Mouse (Mus musculus): ENCODE measurements around the gene Foxb2. TPM values are rescaled to one million over a fixed set of nuclear protein-coding genes. Genes with fewer than 3 reads are reported as not detected.

The Foxb2 gene
- polyA plus RNA-seq, 1 experiment from 2014 or later: not detected

DNA sequence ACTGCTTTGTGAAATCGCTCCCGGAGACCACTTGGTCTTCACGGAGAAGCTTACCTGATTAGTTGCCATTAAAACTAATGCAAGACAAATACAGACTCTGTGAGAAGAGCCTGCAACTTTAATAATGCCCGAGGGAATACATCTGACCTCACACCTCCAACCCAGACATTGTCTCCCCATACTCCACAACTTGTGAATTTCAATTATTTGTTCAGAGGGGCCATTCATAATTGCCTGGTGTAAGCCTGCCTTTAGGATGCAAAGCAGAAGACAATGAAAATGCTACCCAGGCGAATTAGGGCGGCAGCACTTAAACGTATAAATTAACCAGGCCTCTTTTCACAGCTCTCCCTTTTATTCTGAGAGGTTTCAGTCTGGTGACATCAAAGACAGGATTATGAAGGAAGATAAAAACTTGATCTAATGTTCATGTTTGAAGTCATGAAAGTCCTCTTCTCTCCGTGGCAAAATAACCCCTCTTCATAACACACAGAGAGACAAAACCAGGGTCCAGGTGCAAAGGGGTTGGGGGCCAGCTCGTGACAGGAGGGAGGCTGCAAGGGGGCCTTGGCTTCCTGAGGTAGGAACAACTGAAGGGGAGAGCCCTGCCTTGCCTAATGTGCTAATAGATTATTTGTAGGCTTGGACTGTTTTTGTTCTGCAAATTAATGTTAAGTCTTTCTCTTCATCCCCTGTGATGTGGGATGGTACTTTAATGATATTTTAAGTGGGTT lies 31.9 kb downstream of the Foxb2 start:
- no peaks in the 10 kb centered on the region for H3K36me3 ChIP-seq (ENCODE audit: control insufficient read depth, insufficient read depth, low read length)
- 47% methylated on average over 9 of the region's 9 CpGs for WGBS
- no peaks in the 10 kb centered on the region for H3K4me1 ChIP-seq (replicated peaks; ENCODE audit: control insufficient read depth, insufficient read depth)
- no peaks in the 10 kb centered on the region for H3K27me3 ChIP-seq (ENCODE audit: control insufficient read depth, insufficient read depth, low read length)
- no peak overlapping the region for H3K4me2 ChIP-seq (replicated peaks; ENCODE audit: low read depth)
- H3K9ac ChIP-seq (ENCODE audit: low read length): no peak overlapping the region
- H3K4me3 ChIP-seq (ENCODE audit: low read depth, low read length): no peak overlapping the region
- ATAC-seq (ENCODE audit: low FRiP score, low TSS enrichment): no peak
- H3K9me3 ChIP-seq (ENCODE audit: control insufficient read depth, low read length): no peaks in the 10 kb centered on the region
- TF ChIP-seq EP300 (optimal IDR thresholded peaks at IDR 0.05) (no peak), CTCF (IDR thresholded peaks at IDR 0.05; ENCODE audit: low read depth) (no peak)
- H3K27ac ChIP-seq (replicated peaks): no peak overlapping the region
- DNase-seq (ENCODE audit: low spot score): no peak

DNA sequence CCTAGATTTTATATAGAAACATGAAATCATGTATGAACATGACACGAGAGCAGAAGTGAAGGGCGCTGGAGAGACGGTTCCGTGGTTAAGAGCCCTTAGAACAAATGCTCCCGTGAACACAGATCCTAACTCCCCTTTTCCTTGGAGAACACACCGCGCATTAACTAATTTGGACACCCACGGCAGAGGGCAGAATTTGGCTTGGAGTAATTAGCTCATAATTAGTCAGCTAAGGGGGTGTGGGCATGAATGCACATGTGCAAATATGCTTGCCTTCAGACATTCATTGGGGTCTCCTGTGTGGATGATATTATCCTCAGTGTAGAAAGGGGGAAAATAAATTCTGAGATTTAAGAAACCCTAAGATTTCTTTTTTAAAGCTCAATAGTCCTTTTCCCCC lies 32.6 kb downstream of the Foxb2 start:
- Histone ChIP-seq H3K4me3 (ENCODE audit: low read depth, low read length) (no peak overlapping the region), H3K27me3 (ENCODE audit: control insufficient read depth, insufficient read depth, low read length) (no peaks in the 10 kb centered on the region), H3K4me1 (replicated peaks; ENCODE audit: control insufficient read depth, insufficient read depth) (no peaks in the 10 kb centered on the region), H3K9me3 (ENCODE audit: control insufficient read depth, low read length) (no peaks in the 10 kb centered on the region), H3K27ac (replicated peaks) (no peak overlapping the region), H3K4me2 (replicated peaks; ENCODE audit: low read depth) (no peak overlapping the region), H3K36me3 (ENCODE audit: control insufficient read depth, insufficient read depth, low read length) (no peaks in the 10 kb centered on the region), H3K9ac (ENCODE audit: low read length) (no peak overlapping the region)
- 89% methylated on average over 8 of the region's 8 CpGs for WGBS
- DNase-seq (ENCODE audit: low spot score) (no peak), ATAC-seq (ENCODE audit: low FRiP score, low TSS enrichment) (no peak)
- TF ChIP-seq EP300 (optimal IDR thresholded peaks at IDR 0.05) (no peak), CTCF (IDR thresholded peaks at IDR 0.05; ENCODE audit: low read depth) (no peak)

GRCm38 (mm10) chr19:16827657-16828056 lies 45.9 kb downstream of the Foxb2 start:
- no peak overlapping the region for H3K9ac ChIP-seq (ENCODE audit: low read length)
- TF ChIP-seq CTCF (IDR thresholded peaks at IDR 0.05; ENCODE audit: low read depth) (no peak), EP300 (optimal IDR thresholded peaks at IDR 0.05) (no peak)
- 72% methylated on average over 5 of the region's 5 CpGs for WGBS
- ATAC-seq (ENCODE audit: low FRiP score, low TSS enrichment) (no peak), DNase-seq (ENCODE audit: low spot score) (no peak)
- H3K36me3 ChIP-seq (ENCODE audit: control insufficient read depth, insufficient read depth, low read length): no peaks in the 10 kb centered on the region
- H3K4me1 ChIP-seq (replicated peaks; ENCODE audit: control insufficient read depth, insufficient read depth): no peaks in the 10 kb centered on the region
- no peaks in the 10 kb centered on the region for H3K27me3 ChIP-seq (ENCODE audit: control insufficient read depth, insufficient read depth, low read length)
- H3K4me3 ChIP-seq (ENCODE audit: low read depth, low read length): no peak overlapping the region
- no peaks in the 10 kb centered on the region for H3K9me3 ChIP-seq (ENCODE audit: control insufficient read depth, low read length)
- H3K4me2 ChIP-seq (replicated peaks; ENCODE audit: low read depth): no peak overlapping the region
- H3K27ac ChIP-seq (replicated peaks): no peak overlapping the region

DNA sequence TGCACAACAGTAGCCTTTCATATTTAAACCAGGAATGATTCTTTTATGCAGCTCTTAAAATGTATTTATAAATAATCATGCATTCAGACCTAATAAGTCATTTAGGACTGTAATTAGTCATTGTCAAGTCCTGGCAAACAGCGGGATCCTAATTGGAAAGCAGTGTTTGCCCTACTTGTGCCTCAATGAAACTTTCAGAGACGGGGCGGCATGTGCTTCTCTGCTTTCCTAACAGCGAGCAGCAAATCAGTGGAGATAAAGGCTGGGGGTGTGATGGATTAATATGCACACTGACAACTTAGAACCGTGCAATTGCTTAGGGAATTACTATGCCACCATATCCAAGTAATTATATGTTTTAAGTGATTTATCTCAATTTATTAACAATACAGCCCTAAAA lies 48.4 kb downstream of the Foxb2 start:
- H3K4me3 ChIP-seq (ENCODE audit: low read depth, low read length): no peak overlapping the region
- H3K27me3 ChIP-seq (ENCODE audit: control insufficient read depth, insufficient read depth, low read length): no peaks in the 10 kb centered on the region
- TF ChIP-seq EP300 (optimal IDR thresholded peaks at IDR 0.05): no peak
- TF ChIP-seq CTCF (IDR thresholded peaks at IDR 0.05; ENCODE audit: low read depth): no peak
- ATAC-seq (ENCODE audit: low FRiP score, low TSS enrichment) (no peak), DNase-seq (ENCODE audit: low spot score) (no peak)
- H3K36me3 ChIP-seq (ENCODE audit: control insufficient read depth, insufficient read depth, low read length): no peaks in the 10 kb centered on the region
- WGBS: 36% methylated on average over 5 of the region's 5 CpGs
- H3K27ac ChIP-seq (replicated peaks): no peak overlapping the region
- no peak overlapping the region for H3K4me2 ChIP-seq (replicated peaks; ENCODE audit: low read depth)
- H3K9me3 ChIP-seq (ENCODE audit: control insufficient read depth, low read length): no peaks in the 10 kb centered on the region
- H3K9ac ChIP-seq (ENCODE audit: low read length): no peak overlapping the region
- no peaks in the 10 kb centered on the region for H3K4me1 ChIP-seq (replicated peaks; ENCODE audit: control insufficient read depth, insufficient read depth)

Other genes with a start within 250 kb of the Foxb2 start
- 5.9 and 6.2 TPM in 2 replicates for gene Vps13a, start 92.9 kb downstream of the Foxb2 start, polyA plus RNA-seq (2015; fragmentation: Nextera tagmentation; extraction: Ambion mirVana)
- 1.9 and 2.0 TPM in 2 replicates for gene Prune2, start 82.3 kb upstream of the Foxb2 start, polyA plus RNA-seq (2015; fragmentation: Nextera tagmentation; extraction: Ambion mirVana)

All from stomach, postnatal 0 days (tissue).